Mouse (Mus musculus): ENCODE results near the gene Upf1.

- TF ChIP-seq CTCF (IDR thresholded peaks at IDR 0.05; ENCODE audit: low read depth, low read length): no peak
- no peak for TF ChIP-seq POLR2A (IDR thresholded peaks at IDR 0.05; ENCODE audit: insufficient read depth, low read length)
Observed at GRCm38 (mm10) chr8:70329835-70330740, 23.0 kb downstream of the Upf1 start.

Measured in ES-Bruce4 (cell line).